Mouse (Mus musculus) small intestine, adult 2 months (tissue): Measurements from ENCODE around the gene Pradc1.

Experiments
- CTCF ChIP-seq: fragments of 200-500 bp; IDR thresholded peaks from 2 replicates; pipeline ENCODE4 v1.5.1; 2012; ENCODE audit warnings: low read depth, mild to moderate bottlenecking, control low read depth, inconsistent platforms, low read length, moderate library complexity, mixed read lengths; ENCODE audit not compliant: insufficient replicate concordance, insufficient read length; ENCODE audit errors: extremely low read depth
- POLR2A ChIP-seq: fragments of 200-500 bp; IDR thresholded peaks from 2 replicates; pipeline ENCODE4 v1.6.1; 2012; ENCODE audit warnings: low read depth, mild to moderate bottlenecking, control low read depth, inconsistent platforms, low read length, moderate library complexity

DNA sequence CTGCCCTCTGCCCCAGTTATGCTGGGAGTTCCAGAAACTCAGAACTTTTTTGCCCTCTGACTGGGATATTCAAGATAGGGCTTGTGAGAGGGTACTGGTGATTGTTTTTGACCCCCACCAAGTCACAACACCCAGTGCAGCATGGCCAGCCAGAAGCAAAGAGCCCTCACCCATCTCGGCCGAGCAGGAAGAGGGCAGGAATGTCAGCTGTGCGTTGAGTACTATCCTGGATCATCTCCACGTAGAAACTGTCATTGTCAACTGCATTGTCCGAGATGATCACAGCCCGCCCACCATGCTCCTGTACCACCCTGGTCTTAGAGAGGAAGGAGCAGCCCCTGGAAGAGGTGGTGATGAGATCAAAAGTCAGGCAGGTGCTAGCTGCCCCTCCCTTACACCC, 4.4 kb downstream of the Pradc1 start:
- TF ChIP-seq CTCF (no peak), POLR2A (no peak)
